Mouse (Mus musculus) heart, adult 8-10 months (tissue): ENCODE results near the gene Fshr. TPM values are rescaled to one million over a fixed set of nuclear protein-coding genes. Genes with fewer than 3 reads are reported as not detected.
"Not testable (repeated sequence)": the region's sequence is repeated elsewhere in the genome, so short reads cannot be mapped to it uniquely, and the experiment has no call there.

Experiments
- DNase-seq: peaks from one replicate; pipeline ENCODE4 v3.0.0; 2022; ENCODE audit warnings: low spot score
- total RNA-seq, 4 experiments: library from RNA; stranded (reverse); gene quantifications; 2 replicates each; pipeline ENCODE4 v1.2.4; 2022

Fshr gene
- not detected for total RNA-seq

GRCm38 (mm10) chr17:89200575-89200974 lies at the start of gene Fshr:
Gene Fshr (minus strand): TSS chr17:89200675.
- DNase-seq = no peak

- no peak for DNase-seq
These were observed 1.7 kb upstream of the Fshr start for GRCm38 (mm10) chr17:89202181-89202580.

GRCm38 (mm10) chr17:89173545-89173944 lies 26.9 kb downstream of the Fshr start:
- no peak for DNase-seq

DNA sequence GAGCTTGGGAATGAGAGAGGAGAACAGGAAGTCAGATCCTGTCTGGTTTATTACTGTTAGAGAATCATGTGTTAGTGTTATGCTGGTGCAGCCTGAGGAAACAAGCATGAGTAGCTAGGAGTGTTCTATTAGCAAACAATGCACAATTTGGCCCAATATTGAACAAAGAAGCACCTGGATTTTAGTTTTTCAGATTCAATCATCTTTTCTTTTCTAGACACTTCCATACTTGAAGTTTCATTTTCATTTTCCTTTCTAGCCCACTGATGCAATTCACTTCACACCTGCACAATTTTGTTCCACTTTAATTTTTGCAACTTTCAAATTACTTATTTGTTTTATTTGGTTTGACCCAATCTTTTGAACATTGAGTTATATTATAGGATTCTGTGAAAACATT lies 35.7 kb downstream of the Fshr start:
- DNase-seq = no peak

DNA sequence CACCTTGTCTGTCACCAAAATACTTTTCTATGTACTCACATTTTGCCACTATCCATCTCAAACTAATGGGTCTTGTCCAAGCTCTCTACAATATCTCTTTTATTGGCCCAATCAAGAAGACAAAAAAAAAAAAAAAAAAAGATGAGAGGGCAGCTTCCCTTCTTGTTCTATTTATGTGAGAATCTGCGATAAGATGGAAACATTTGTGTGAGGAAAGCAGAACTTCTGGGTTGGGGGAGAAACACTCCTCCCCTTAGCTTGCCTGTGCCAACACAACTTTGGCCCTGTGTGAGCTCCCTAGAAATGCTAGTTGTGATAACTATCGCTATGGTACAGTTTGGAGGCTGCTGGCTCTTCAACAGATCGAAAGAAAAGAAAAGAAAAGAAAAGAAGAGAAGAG lies 38.0 kb downstream of the Fshr start:
- DNase-seq = no peak

DNA sequence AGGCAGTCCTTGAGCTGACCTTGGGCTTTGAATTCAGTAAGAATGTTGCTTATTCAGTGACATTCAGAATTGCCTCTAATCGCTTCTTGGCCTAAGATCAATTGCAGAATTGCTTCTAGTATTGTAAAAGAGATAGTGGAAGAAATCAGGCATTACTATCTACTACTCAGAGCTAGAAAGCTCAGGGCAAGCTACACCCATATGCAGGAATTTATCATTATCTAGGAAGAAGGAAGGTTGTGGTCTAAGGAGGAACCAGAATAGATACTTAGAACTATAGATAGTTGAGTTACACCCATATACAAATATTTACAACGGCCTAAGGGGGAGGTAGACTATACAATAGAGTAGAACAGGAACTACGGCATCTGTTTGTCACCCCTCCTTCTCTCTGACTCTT lies 41.1 kb downstream of the Fshr start:
- not testable (repeated sequence) for DNase-seq

- no peak for DNase-seq
These were observed 55.7 kb downstream of the Fshr start for GRCm38 (mm10) chr17:89144806-89145205.

GRCm38 (mm10) chr17:89120023-89120422 lies 80.5 kb downstream of the Fshr start:
- no peak for DNase-seq

DNA sequence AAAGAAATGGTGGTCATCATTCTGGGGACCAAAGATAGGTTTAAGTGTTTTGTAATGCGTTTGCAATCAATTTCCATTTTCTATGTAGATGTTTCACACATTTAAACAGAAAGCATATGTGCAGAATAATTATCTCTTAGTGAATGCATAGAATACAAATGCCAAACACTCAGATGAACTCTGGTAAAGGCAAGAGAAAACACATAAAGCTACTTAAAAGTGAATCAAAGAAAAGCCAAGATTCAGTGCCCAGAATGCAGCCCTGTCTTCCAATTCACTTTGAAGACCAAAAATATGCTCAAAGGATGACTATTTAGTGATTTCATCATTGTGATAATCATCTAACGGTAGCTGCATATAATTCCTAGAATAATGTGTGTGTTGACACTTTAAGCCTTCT lies 81.2 kb downstream of the Fshr start:
- DNase-seq = no peak

GRCm38 (mm10) chr17:89113944-89114343 lies 86.5 kb downstream of the Fshr start:
- DNase-seq = no peak

DNA sequence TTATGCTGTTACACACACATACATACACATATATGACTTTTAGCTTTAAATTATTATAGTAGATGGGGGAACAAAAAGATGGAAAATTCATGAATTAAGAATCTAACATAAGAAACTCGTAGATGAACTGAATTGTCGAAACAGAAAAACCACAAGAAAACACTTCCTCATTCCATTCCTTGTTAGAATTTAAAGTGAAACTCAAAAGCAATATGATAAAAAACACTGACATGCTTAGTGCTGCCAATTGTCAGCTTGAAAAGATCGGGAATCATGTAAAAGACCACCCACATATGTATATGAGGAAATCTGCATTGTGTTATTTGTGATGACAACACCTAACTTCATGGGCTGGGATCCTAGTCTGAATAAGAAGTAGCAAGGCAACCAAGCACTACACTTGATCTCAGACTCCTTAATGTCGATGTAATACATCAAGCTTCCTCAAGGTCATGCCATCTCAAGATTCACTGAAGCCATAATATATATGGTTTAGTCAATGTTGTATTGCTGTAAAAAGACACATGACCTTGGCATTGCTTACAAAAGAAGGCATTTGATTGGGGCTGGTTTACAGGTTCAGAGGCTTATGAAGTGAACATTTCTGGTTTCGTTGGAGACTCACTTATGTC lies 99.6 kb downstream of the Fshr start:
- no peak for DNase-seq

- not testable (repeated sequence) for DNase-seq
These were observed 100.7 kb downstream of the Fshr start for GRCm38 (mm10) chr17:89099733-89100132.

DNA sequence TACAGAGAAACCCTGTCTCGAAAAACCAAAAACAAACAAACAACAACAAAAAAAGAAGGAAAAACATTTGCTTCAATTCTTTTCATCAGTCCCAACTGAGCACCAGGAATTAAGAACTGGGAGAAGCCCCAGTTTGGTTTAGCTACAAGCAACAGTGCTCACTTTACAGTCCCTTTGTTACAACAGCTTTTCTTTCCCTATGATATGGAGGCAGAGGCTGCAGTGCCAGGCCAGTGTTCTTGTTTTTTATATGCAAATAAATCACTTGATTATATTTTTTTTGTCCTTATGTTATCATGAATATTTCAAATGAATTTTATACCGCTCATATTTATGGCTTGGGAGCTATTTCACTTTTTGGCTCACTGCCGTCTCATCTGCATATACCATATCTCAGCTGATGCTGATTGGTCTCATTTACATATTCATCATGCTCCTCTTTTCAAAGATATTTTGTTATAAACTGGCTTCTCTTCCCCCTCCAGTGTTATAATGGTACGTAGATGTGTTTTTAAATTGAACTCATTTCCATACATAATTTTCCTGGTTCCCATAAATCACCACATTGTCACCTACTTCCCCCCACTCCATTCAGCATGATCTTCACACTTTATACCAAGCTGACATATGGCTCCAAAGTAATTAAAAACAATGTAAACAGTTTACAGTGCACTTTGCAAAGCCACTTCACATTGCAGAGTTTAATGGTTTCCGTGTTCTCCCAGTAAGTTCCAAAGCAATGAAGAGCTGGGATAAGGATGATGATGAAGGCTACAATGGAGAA lies 110.6 kb downstream of the Fshr start:
- no peak for DNase-seq

- no peak for DNase-seq
These were observed 117.6 kb downstream of the Fshr start for GRCm38 (mm10) chr17:89082897-89083296.

- no peak for DNase-seq
These were observed 120.8 kb downstream of the Fshr start for GRCm38 (mm10) chr17:89079706-89080105.

DNA sequence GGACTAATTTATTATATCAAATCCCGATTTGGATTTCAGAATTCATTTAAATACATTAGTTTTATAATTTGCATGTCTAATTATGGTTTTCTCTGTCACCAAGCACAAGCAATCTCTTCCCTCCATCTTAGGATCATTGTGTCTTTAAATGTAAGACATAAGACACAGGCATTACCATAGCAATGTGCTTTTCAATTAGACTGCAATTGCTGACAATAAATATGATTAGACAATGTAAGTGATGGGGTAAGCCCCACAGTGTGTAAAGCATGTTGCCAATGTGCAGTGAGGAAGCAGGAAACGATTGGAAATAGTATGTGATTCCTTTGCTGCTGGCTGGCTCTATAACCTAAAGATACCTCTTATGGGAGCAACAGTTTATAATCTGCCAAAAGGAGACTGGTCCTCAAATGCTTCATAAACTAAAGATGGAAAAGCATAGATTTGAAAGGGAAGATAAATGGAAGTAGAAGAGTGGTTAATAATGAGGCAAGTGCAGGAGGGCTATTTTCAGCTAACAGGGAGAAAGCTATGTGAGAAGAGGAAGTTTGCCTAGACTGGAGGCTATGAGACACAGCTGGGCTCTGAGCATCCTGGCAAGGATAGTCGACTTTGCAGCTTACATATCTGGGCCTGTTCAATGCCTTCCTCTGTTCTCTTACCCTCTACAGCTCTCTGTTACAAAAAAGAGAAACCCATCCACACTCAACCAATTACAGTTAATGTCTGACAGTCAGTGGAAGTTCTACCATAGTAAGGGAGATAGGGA lies 136.0 kb downstream of the Fshr start:
- no peak for DNase-seq

- DNase-seq = no peak
These were observed 138.0 kb downstream of the Fshr start for GRCm38 (mm10) chr17:89062348-89062949.

DNA sequence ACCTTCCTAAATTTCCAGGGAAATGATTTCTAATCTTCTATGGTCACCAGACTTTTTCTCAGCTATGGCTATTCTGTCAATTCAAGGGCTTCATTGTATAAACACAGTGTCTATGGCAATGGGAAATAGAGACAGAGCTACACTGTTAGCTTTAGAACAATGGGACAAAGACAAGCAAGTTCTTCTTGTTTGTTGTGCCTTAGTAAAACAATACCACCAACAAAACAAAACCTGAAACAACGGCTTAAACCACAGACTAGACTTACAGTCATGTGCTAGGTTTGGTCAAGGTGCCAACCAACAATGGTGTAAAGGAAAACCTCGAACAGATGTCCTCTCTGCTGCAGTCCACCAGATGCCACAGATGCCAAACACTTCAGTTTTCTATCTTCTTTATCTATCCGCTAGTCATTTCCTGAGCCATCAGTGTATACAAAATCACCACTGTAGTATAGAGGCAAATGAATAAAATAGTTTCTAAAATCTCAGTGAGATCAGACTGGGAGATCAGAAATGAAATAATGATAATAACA lies 149.4 kb downstream of the Fshr start:
- no peak for DNase-seq

- DNase-seq = no peak
These were observed 151.4 kb downstream of the Fshr start for GRCm38 (mm10) chr17:89049071-89049470.

DNA sequence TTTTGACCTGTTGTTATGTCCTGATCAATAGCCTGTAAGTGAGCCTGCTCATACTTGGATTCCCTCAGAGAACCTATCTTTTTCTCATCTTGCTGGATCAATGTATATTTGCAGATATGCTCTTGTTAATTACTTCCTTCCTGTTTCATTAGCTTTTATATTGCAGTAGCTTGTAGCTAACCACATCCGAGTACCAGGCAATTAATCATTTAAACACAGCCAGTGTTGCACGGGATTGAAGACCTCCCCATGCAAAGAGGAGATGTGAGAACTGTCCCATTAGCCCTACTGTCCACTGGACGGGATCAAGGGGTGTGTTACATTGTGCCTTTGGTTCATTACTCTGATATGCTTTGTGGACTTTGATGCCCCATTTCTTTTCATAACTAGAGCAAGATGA lies 154.5 kb downstream of the Fshr start:
- no peak for DNase-seq

DNA sequence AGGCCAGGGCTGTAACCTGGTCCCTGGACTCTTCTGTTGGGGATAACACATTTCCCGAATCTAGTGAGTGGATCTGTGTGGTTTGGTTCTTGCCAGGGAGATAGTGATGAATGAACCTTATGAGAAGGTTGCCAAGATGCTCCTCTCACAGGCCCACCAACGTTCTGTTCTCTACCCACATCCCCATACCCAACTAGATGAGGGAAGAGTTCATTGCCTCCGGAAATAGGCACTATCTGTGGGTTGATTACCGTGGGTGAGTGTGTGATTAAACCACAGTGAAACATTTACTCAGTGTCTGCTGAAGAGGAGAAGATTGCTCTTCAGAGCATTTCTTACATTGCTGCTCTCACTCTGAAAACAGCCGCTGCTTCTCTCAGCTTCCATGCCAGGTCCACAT lies 163.8 kb downstream of the Fshr start:
- DNase-seq = no peak

- no peak for DNase-seq
These were observed 164.4 kb downstream of the Fshr start for GRCm38 (mm10) chr17:89036049-89036448.
